Mouse (Mus musculus) liver, adult 2 months (tissue): ENCODE data around the gene Pofut2.

Experiments
- CTCF ChIP-seq: fragments of 200-500 bp; IDR thresholded peaks from 2 replicates; pipeline ENCODE4 v1.5.1; 2011; ENCODE audit warnings: low read depth, low read length, control low read depth
- POLR2A ChIP-seq: fragments of 200-500 bp; IDR thresholded peaks from 2 replicates; pipeline ENCODE4 v1.6.1; 2011; ENCODE audit warnings: low read length, control low read depth; ENCODE audit not compliant: insufficient read depth; ENCODE audit errors: extremely low read depth

GRCm38 (mm10) chr10:77300934-77301297 is 41.9 kb downstream of the Pofut2 start:
- TF ChIP-seq CTCF (no peak), POLR2A (no peak)
